Mouse (Mus musculus): ENCODE measurements around the gene Gm17660.
A peak's percentile ranks its signal among the peaks of the same experiment; 100 is the strongest.

Gene Gm17660

GRCm38 (mm10) chr5:104076361-104076760 is 1.0 kb downstream of the Gm17660 start:
- no peak for DNase-seq

GRCm38 (mm10) chr5:104074388-104074787 is 3.0 kb downstream of the Gm17660 start:
- peak; percentile 40 to 46 for DNase-seq

- DNase-seq: no peak
Observed at GRCm38 (mm10) chr5:104073602-104074001, 3.8 kb downstream of the Gm17660 start.

- no peak for DNase-seq
Observed at GRCm38 (mm10) chr5:104072272-104072886, 5.0 kb downstream of the Gm17660 start.

GRCm38 (mm10) chr5:104071048-104071447 is 6.4 kb downstream of the Gm17660 start:
- no peak for DNase-seq

GRCm38 (mm10) chr5:104068751-104069150 is 8.7 kb downstream of the Gm17660 start:
- peak; percentile 14 to 19 for DNase-seq

GRCm38 (mm10) chr5:104062773-104063551 is 14.4 kb downstream of the Gm17660 start:
- DNase-seq: no peak

GRCm38 (mm10) chr5:104061936-104062772 is 15.3 kb downstream of the Gm17660 start:
- no peak for DNase-seq

GRCm38 (mm10) chr5:104060429-104060828 is 17.0 kb downstream of the Gm17660 start:
- DNase-seq: no peak

GRCm38 (mm10) chr5:104059628-104060027 is 17.8 kb downstream of the Gm17660 start:
- no peak for DNase-seq

- DNase-seq: peak; percentile 60 to 73
Observed at GRCm38 (mm10) chr5:104058021-104058420, 19.4 kb downstream of the Gm17660 start.

- no peak for DNase-seq
Observed at GRCm38 (mm10) chr5:104056295-104056694, 21.1 kb downstream of the Gm17660 start.

- DNase-seq: no peak
Observed at GRCm38 (mm10) chr5:104055816-104056215, 21.6 kb downstream of the Gm17660 start.

GRCm38 (mm10) chr5:104054938-104055337 is 22.5 kb downstream of the Gm17660 start:
- DNase-seq: no peak

GRCm38 (mm10) chr5:104052956-104053355 is 24.5 kb downstream of the Gm17660 start:
- DNase-seq: peak; percentile 13 to 32

GRCm38 (mm10) chr5:104048139-104048538 is 29.3 kb downstream of the Gm17660 start:
- no peak for DNase-seq

- DNase-seq: no peak
Observed at GRCm38 (mm10) chr5:104047200-104048105, 30.0 kb downstream of the Gm17660 start.

- DNase-seq: peak; percentile 95 to 98
Observed at GRCm38 (mm10) chr5:104046256-104047199, 30.9 kb downstream of the Gm17660 start, which contains the start of gene Nudt9. TSS of gene Nudt9 (plus strand) at chr5:104046306.

GRCm38 (mm10) chr5:104043704-104044103 is 33.7 kb downstream of the Gm17660 start:
- no peak for DNase-seq

- no peak for DNase-seq
Observed at GRCm38 (mm10) chr5:104042906-104043305, 34.5 kb downstream of the Gm17660 start.

Measured in thymus, postnatal 36 days (tissue).